Mouse (Mus musculus) hindbrain, postnatal 0 days (tissue): ENCODE measurements at regions not wholly inside any gene's neighbourhood (a gene's known extent, or its start where the extent isn't known, plus 50 kb on each side); places are given as distances from the start of the nearest gene placed in this dataset.

Source experiments
- ATAC-seq: fragments of 200-750 bp; cut with Nextera tagmentation; 2 replicates; pipeline ENCODE4 v1.8.0; 2017; ENCODE audit warnings: mild to moderate bottlenecking, moderate TSS enrichment, moderate library complexity
- DNase-seq: peaks from one replicate; pipeline ENCODE4 v3.0.0-alpha.2; 2015; ENCODE audit warnings: low spot score
- H3K27ac ChIP-seq: fragments of 300-500 bp; sonication (generic); 2 replicates; pipeline ENCODE4 v1.5.1; 2014; ENCODE audit warnings: mild to moderate bottlenecking
- H3K27me3 ChIP-seq: fragments of 300-500 bp; sonication (generic); 2 replicates; pipeline ENCODE4 v1.6.1; 2014; ENCODE audit warnings: low read length, mixed read lengths; ENCODE audit not compliant: insufficient read depth
- H3K36me3 ChIP-seq: fragments of 300-500 bp; sonication (generic); 2 replicates; pipeline ENCODE4 v1.6.1; 2014; ENCODE audit warnings: low read length, mixed read lengths; ENCODE audit not compliant: insufficient read depth
- H3K4me1 ChIP-seq: fragments of 300-500 bp; sonication (generic); 2 replicates; pipeline ENCODE4 v1.6.1; 2014; ENCODE audit warnings: antibody characterized with exemption, low read length, mixed read lengths; ENCODE audit not compliant: insufficient read depth
- H3K4me2 ChIP-seq: fragments of 300-500 bp; sonication (generic); 2 replicates; pipeline ENCODE4 v1.6.1; 2014; ENCODE audit warnings: low read depth, mild to moderate bottlenecking, low read length, moderate library complexity, mixed read lengths
- H3K4me3 ChIP-seq: fragments of 300-500 bp; sonication (generic); 2 replicates; pipeline ENCODE4 v1.5.1; 2014; ENCODE audit warnings: low read length
- H3K9ac ChIP-seq: fragments of 300-500 bp; sonication (generic); replicated peaks from 2 replicates; pipeline ENCODE4 v1.6.1; 2014; ENCODE audit warnings: mild to moderate bottlenecking, low read length, moderate library complexity, mixed read lengths
- H3K9me3 ChIP-seq: fragments of 300-500 bp; sonication (generic); 2 replicates; pipeline ENCODE4 v1.6.1; 2016; ENCODE audit warnings: low read length, mixed read lengths
- CTCF ChIP-seq: IDR thresholded peaks from 2 replicates; pipeline ENCODE4 v1.5.1; 2016; ENCODE audit warnings: antibody characterized with exemption, control low read depth, low read depth
- WGBS: fragments of 180-500 bp; shearing (Covaris S2); extraction: QIAGEN DNeasy Blood & Tissue Kit; methylation state at CpG from one replicate; pipeline ENCODE4 v1.1.7; 2014; 5-methylcytosine and 5-hydroxymethylcytosine counted together

- 86% methylated on average over 5 of the region's 5 CpGs for WGBS
- Histone ChIP-seq H3K36me3 (no peaks in the 10 kb centered on the region), H3K4me1 (no peaks in the 10 kb centered on the region), H3K4me3 (no peak overlapping the region), H3K4me2 (no peak overlapping the region), H3K27ac (no peak overlapping the region), H3K9ac (no peak overlapping the region), H3K27me3 (no peaks in the 10 kb centered on the region), H3K9me3 (no peaks in the 10 kb centered on the region)
- TF ChIP-seq CTCF = no peak
- no peak for ATAC-seq
- DNase-seq = no peak
Measured at GRCm38 (mm10) chr4:127651601-127652000, 293.6 kb upstream of the Gjb5 start.

- no peak for TF ChIP-seq CTCF
- H3K27me3 ChIP-seq = no peaks in the 10 kb centered on the region
- no peak for ATAC-seq
- H3K4me3 ChIP-seq = no peak overlapping the region
- H3K36me3 ChIP-seq = no peaks in the 10 kb centered on the region
- H3K27ac ChIP-seq = no peak overlapping the region
- WGBS = 38% methylated on average over 5 of the region's 5 CpGs
- no peaks in the 10 kb centered on the region for H3K4me1 ChIP-seq
- H3K9me3 ChIP-seq = no peaks in the 10 kb centered on the region
- H3K9ac ChIP-seq = no peak overlapping the region
- no peak overlapping the region for H3K4me2 ChIP-seq
- peak; percentile 17 for DNase-seq
Measured at GRCm38 (mm10) chr4:127648011-127648410, 290.0 kb upstream of the Gjb5 start.

- Histone ChIP-seq H3K36me3 (no peaks in the 10 kb centered on the region), H3K9me3 (no peaks in the 10 kb centered on the region), H3K4me1 (no peaks in the 10 kb centered on the region), H3K9ac (no peak overlapping the region), H3K27ac (no peak overlapping the region), H3K27me3 (no peaks in the 10 kb centered on the region), H3K4me3 (no peak overlapping the region), H3K4me2 (no peak overlapping the region)
- 66% methylated on average over 8 of the region's 8 CpGs for WGBS
- DNase-seq = peak; percentile 19
- TF ChIP-seq CTCF = no peak
- no peak for ATAC-seq
Measured at GRCm38 (mm10) chr4:127647189-127647588, 289.2 kb upstream of the Gjb5 start.

- Histone ChIP-seq H3K4me2 (no peak overlapping the region), H3K9me3 (no peaks in the 10 kb centered on the region), H3K9ac (no peak overlapping the region), H3K27ac (peak overlapping the region; percentile 77), H3K4me1 (peaks cover 18% of the 10 kb centered on the region), H3K27me3 (no peaks in the 10 kb centered on the region), H3K4me3 (no peak overlapping the region), H3K36me3 (no peaks in the 10 kb centered on the region)
- peak; percentile 94 for ATAC-seq
- no peak for TF ChIP-seq CTCF
- WGBS = 31% methylated on average over 14 of the region's 14 CpGs
- peak; percentile 92 for DNase-seq
Measured at GRCm38 (mm10) chr4:127640251-127641085, 282.5 kb upstream of the Gjb5 start.

- ATAC-seq (0 out of 2 replicates have a peak, but pooled peaks have one; percentile 8), DNase-seq (no peak)
- Histone ChIP-seq H3K4me3 (no peak overlapping the region), H3K36me3 (no peaks in the 10 kb centered on the region), H3K9me3 (no peaks in the 10 kb centered on the region), H3K9ac (no peak overlapping the region), H3K27ac (no peak overlapping the region), H3K4me2 (no peak overlapping the region), H3K27me3 (no peaks in the 10 kb centered on the region), H3K4me1 (peaks cover 18% of the 10 kb centered on the region)
- 86% methylated on average over 3 of the region's 3 CpGs for WGBS
- no peak for TF ChIP-seq CTCF
Measured at GRCm38 (mm10) chr4:127639765-127640164, 281.8 kb upstream of the Gjb5 start.

GRCm38 (mm10) chr4:127636934-127637333 is 279.0 kb upstream of the Gjb5 start:
- DNase-seq (no peak), ATAC-seq (no peak)
- no peak for TF ChIP-seq CTCF
- Histone ChIP-seq H3K36me3 (no peaks in the 10 kb centered on the region), H3K9me3 (no peaks in the 10 kb centered on the region), H3K4me3 (no peak overlapping the region), H3K27ac (no peak overlapping the region), H3K4me2 (0 out of 2 replicates have a peak overlapping the region, but pooled peaks have one; percentile 10), H3K9ac (no peak overlapping the region), H3K4me1 (peaks cover 18% of the 10 kb centered on the region), H3K27me3 (no peaks in the 10 kb centered on the region)
- 19% methylated on average over 11 of the region's 11 CpGs for WGBS

- H3K4me2 ChIP-seq = no peak overlapping the region
- no peak overlapping the region for H3K27ac ChIP-seq
- peaks cover 5% of the 10 kb centered on the region for H3K4me1 ChIP-seq
- TF ChIP-seq CTCF = no peak
- no peak overlapping the region for H3K4me3 ChIP-seq
- ATAC-seq (no peak), DNase-seq (no peak)
- H3K27me3 ChIP-seq = no peaks in the 10 kb centered on the region
- H3K9me3 ChIP-seq = no peaks in the 10 kb centered on the region
- WGBS = 79% methylated on average over 8 of the region's 8 CpGs
- H3K36me3 ChIP-seq = no peaks in the 10 kb centered on the region
- H3K9ac ChIP-seq = no peak overlapping the region
Measured at GRCm38 (mm10) chr4:127635262-127635661, 277.3 kb upstream of the Gjb5 start.
